Mouse (Mus musculus) kidney, embryonic 14.5 days (tissue): Measurements from ENCODE around the gene Rpa2. TPM values are rescaled to one million over a fixed set of nuclear protein-coding genes. Genes with fewer than 3 reads are reported as not detected.

Experiments used
- ATAC-seq: fragments of 200-750 bp; cut with Nextera tagmentation; 2 replicates; pipeline ENCODE4 v1.8.0; 2017; ENCODE audit warnings: moderate number of reproducible peaks, mild to moderate bottlenecking, moderate TSS enrichment, moderate library complexity; ENCODE audit not compliant: low FRiP score, low TSS enrichment
- H3K27ac ChIP-seq: fragments of 300-500 bp; sonication (generic); 2 replicates; pipeline ENCODE4 v1.5.1; 2014; ENCODE audit warnings: low read depth, mild to moderate bottlenecking, low read length, moderate library complexity, mixed read lengths
- H3K27me3 ChIP-seq: fragments of 300-500 bp; sonication (generic); 2 replicates; pipeline ENCODE4 v1.6.1; 2014; ENCODE audit warnings: mild to moderate bottlenecking, low read length; ENCODE audit not compliant: control insufficient read depth, insufficient read depth
- H3K36me3 ChIP-seq: fragments of 300-500 bp; sonication (generic); 2 replicates; pipeline ENCODE4 v1.6.1; 2014; ENCODE audit warnings: low read length, mixed read lengths; ENCODE audit not compliant: control insufficient read depth, insufficient read depth
- H3K4me1 ChIP-seq: fragments of 300-500 bp; sonication (generic); 2 replicates; pipeline ENCODE4 v1.6.1; 2014; ENCODE audit warnings: low read length, mixed read lengths; ENCODE audit not compliant: control insufficient read depth, insufficient read depth
- H3K4me2 ChIP-seq: fragments of 300-500 bp; sonication (generic); replicated peaks from 2 replicates; pipeline ENCODE4 v1.6.1; 2014; ENCODE audit warnings: low read depth, mild to moderate bottlenecking, low read length
- H3K4me3 ChIP-seq: fragments of 300-500 bp; sonication (generic); 2 replicates; pipeline ENCODE4 v1.5.1; 2014; ENCODE audit warnings: mild to moderate bottlenecking, low read length
- H3K9ac ChIP-seq: fragments of 300-500 bp; sonication (generic); 2 replicates; pipeline ENCODE4 v1.6.1; 2014; ENCODE audit warnings: low read depth, mild to moderate bottlenecking, low read length, moderate library complexity
- H3K9me3 ChIP-seq: fragments of 300-500 bp; sonication (generic); 2 replicates; pipeline ENCODE4 v1.6.1; 2016; ENCODE audit warnings: low read length; ENCODE audit not compliant: control insufficient read depth
- WGBS: fragments of 180-500 bp; shearing (Covaris S2); extraction: QIAGEN DNeasy Blood & Tissue Kit; methylation state at CpG from one replicate; pipeline ENCODE4 v1.1.7; 2014; 5-methylcytosine and 5-hydroxymethylcytosine counted together
- polyA plus RNA-seq: library from polyadenylated mRNA; unstranded; fragments of >200 nt; fragmentation: Nextera tagmentation; extraction: Ambion mirVana; gene quantifications from 2 replicates; pipeline ENCODE4 v1.2.1, GENCODE M21; 2014

The Rpa2 gene
- polyA plus RNA-seq, 1 experiment from 2014 or later: 124 TPM

GRCm38 (mm10) chr4:132805146-132805545 is 37.0 kb downstream of the Rpa2 start:
- no peak overlapping the region for H3K9ac ChIP-seq
- ATAC-seq: no peak
- no peak overlapping the region for H3K27ac ChIP-seq
- no peaks in the 10 kb centered on the region for H3K27me3 ChIP-seq
- H3K36me3 ChIP-seq: no peaks in the 10 kb centered on the region
- H3K4me3 ChIP-seq: no peak overlapping the region
- no peaks in the 10 kb centered on the region for H3K9me3 ChIP-seq
- 86% methylated on average over 5 of the region's 5 CpGs for WGBS
- H3K4me1 ChIP-seq: no peaks in the 10 kb centered on the region
- H3K4me2 ChIP-seq: no peak overlapping the region

- WGBS: 84% methylated on average over 12 of the region's 12 CpGs
- H3K36me3 ChIP-seq: no peaks in the 10 kb centered on the region
- no peak for ATAC-seq
Observed at GRCm38 (mm10) chr4:132805599-132806197, 37.6 kb downstream of the Rpa2 start.

DNA sequence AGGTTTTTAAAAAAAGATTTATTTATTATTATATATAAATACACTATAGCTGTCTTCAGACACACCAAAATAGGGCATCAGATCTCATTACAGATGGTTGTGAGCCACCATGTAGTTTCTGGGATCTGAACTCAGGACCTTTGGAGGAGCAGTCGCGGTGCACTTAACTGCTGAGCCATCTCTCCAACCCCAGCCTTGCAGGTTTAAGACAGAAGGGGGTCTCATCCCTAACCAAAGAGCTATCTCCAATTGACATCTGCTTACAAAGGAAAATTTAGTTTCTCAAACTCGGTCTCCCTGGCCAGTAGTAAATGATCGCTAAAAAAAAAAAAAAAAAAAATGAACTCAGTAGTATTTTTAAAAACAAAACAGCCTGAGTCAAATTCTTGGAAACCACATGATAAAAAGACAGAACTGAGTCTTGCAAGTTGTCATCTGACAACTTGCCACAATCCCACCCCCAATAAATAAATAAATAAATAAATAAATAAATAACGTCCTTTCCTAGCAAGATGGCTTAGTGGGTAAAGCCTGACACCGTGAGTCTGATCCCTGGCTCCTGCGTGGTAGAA is 38.6 kb downstream of the Rpa2 start:
- H3K4me3 ChIP-seq: no peak overlapping the region
- no peak overlapping the region for H3K9ac ChIP-seq
- H3K4me1 ChIP-seq: no peaks in the 10 kb centered on the region
- WGBS: 89% methylated on average over 7 of the region's 7 CpGs
- H3K27me3 ChIP-seq: no peaks in the 10 kb centered on the region
- H3K4me2 ChIP-seq: no peak overlapping the region
- H3K27ac ChIP-seq: no peak overlapping the region
- H3K9me3 ChIP-seq: peaks cover 10% of the 10 kb centered on the region
- no peak for ATAC-seq
- no peaks in the 10 kb centered on the region for H3K36me3 ChIP-seq

More at GRCm38 (mm10) chr4:132805599-132806197, 37.6 kb downstream of the Rpa2 start:
- H3K27ac ChIP-seq: no peak overlapping the region
- no peak overlapping the region for H3K9ac ChIP-seq
- H3K4me1 ChIP-seq: no peaks in the 10 kb centered on the region
- peaks cover 4% of the 10 kb centered on the region; the same call in 1 of the 2 replicates for H3K9me3 ChIP-seq
- no peaks in the 10 kb centered on the region for H3K27me3 ChIP-seq
- no peak overlapping the region for H3K4me3 ChIP-seq
- no peak overlapping the region for H3K4me2 ChIP-seq

DNA sequence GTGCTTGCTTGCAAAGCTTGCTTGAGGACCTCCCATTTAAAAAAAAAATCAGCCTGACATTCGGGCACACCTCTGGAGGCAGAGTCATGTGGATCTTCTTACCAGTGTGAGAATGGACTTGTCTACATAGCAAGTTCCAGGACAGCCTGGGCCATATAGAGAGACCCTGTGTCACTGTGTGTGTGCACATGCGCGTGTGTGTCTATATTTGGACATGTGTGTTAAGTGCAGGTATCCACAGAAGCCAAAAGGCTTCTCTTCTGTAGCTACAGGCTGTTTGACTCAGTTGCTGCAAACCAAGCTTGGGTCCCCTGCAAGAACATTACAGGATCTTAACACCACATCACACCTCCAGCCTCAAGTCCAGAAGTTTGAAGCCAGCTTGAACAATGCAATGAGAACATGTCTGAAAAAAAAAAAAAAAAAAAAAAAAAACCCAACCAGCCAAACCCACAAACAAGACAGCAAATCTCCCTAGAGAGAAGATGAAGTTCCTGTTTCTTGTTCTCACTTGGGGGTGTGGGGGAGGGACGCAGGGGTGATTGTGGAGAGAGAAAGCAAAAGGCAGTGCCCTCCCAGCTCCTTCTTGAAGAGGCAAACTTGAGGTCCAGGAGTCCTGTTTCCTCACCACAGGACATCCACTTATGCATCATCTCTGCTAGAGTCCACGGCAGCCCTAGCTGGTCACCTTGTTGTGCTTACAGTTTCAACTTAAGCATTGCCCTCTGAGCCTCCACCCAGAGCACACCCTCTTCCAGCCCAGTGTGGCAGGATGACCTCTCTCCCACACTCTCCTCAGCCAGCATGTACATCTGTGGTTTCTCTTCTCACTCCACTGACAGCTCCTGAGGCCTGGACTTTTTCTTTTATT is 39.9 kb downstream of the Rpa2 start:
- H3K27ac ChIP-seq: no peak overlapping the region

DNA sequence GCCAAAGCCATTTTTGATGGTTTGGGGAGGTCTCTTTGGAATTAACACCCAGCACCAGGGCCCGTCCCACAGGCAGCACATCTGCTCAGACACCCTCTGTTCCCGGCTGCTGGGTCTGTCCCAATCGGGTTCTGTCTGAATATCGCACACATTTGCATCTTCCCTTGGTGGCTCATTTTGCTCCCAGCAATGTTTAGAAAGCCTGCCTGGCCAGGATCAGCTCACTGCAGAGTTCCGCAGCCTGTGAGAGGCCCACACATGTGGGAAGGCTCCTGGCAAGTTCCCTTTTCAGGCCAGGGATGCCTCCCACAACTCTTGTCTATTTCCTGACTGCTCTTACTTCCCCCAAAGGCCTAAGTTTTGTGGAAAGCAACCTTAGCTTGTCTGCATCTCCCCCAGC is 41.5 kb downstream of the Rpa2 start:
- Histone ChIP-seq H3K9ac (no peak overlapping the region), H3K9me3 (peaks cover 10% of the 10 kb centered on the region), H3K27ac (no peak overlapping the region), H3K27me3 (no peaks in the 10 kb centered on the region), H3K36me3 (no peaks in the 10 kb centered on the region), H3K4me3 (no peak overlapping the region), H3K4me2 (no peak overlapping the region), H3K4me1 (no peaks in the 10 kb centered on the region)
- ATAC-seq: no peak
- WGBS: 92% methylated on average over 5 of the region's 5 CpGs

More for the DNA sequence above, 39.9 kb downstream of the Rpa2 start:
- 71% methylated on average over 5 of the region's 5 CpGs for WGBS
- peaks cover 10% of the 10 kb centered on the region for H3K9me3 ChIP-seq
- no peaks in the 10 kb centered on the region for H3K36me3 ChIP-seq
- no peaks in the 10 kb centered on the region for H3K27me3 ChIP-seq
- H3K4me2 ChIP-seq: no peak overlapping the region
- H3K9ac ChIP-seq: no peak overlapping the region
- ATAC-seq: no peak
- no peak overlapping the region for H3K4me3 ChIP-seq
- no peaks in the 10 kb centered on the region for H3K4me1 ChIP-seq

DNA sequence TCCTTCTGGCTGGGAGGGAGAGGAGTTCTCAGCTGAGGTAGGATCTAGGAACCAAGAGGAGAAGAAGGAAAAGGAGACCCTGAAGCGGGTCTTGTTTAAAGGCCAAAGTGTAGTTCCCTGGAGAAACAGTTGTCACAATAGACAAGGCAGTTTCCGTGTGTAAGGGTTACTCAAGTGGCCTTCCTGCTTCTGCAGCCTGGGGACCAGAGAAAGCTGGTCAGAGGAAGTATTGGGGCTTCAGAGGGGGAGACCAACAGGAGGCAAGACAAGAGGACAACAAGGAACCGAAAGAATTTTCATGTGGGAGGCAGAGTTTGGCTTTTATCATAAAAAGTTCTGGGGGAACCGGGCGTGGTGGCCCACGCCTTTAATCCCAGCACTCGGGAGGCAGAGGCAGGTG is 48.3 kb downstream of the Rpa2 start:
- Histone ChIP-seq H3K4me3 (no peak overlapping the region), H3K9me3 (peaks cover 6% of the 10 kb centered on the region; the same call in 1 of the 2 replicates), H3K4me2 (no peak overlapping the region), H3K27ac (no peak overlapping the region), H3K27me3 (no peaks in the 10 kb centered on the region), H3K4me1 (no peaks in the 10 kb centered on the region), H3K36me3 (no peaks in the 10 kb centered on the region), H3K9ac (no peak overlapping the region)
- no peak for ATAC-seq
- 80% methylated on average over 7 of the region's 7 CpGs for WGBS

DNA sequence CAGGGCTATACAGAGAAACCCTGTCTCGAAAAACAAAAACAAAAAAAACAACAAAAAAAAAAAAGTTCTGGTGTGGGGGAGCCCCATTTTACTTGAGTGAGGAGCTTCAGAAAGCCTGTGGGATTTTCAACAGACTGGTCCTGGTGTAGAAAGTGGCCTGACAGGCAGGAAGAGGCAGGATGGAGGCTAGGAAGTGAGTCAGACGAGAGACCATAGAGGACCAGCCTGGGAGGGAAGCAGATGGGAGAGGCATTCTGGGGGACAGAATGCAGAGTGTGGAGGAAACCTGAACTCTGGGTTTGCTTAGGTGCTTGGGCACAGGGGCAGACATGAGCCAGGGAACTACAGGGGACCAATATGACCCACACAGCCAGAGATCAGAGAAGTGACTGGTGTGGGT is 48.7 kb downstream of the Rpa2 start:
- ATAC-seq: no peak
- Histone ChIP-seq H3K9me3 (peaks cover 3% of the 10 kb centered on the region; the same call in 1 of the 2 replicates), H3K27me3 (no peaks in the 10 kb centered on the region), H3K4me2 (no peak overlapping the region), H3K4me3 (no peak overlapping the region), H3K9ac (no peak overlapping the region), H3K36me3 (no peaks in the 10 kb centered on the region), H3K4me1 (no peaks in the 10 kb centered on the region), H3K27ac (no peak overlapping the region)
- WGBS: 50% methylated on average over 2 of the region's 2 CpGs

GRCm38 (mm10) chr4:132818442-132818841 is 50.3 kb downstream of the Rpa2 start:
- peaks cover 3% of the 10 kb centered on the region; the same call in 1 of the 2 replicates for H3K9me3 ChIP-seq
- H3K4me3 ChIP-seq: no peak overlapping the region
- no peak overlapping the region for H3K9ac ChIP-seq
- no peaks in the 10 kb centered on the region for H3K36me3 ChIP-seq
- ATAC-seq: no peak
- no peaks in the 10 kb centered on the region for H3K27me3 ChIP-seq
- H3K27ac ChIP-seq: no peak overlapping the region
- H3K4me1 ChIP-seq: no peaks in the 10 kb centered on the region
- 61% methylated on average over 2 of the region's 2 CpGs for WGBS
- no peak overlapping the region for H3K4me2 ChIP-seq
